ENCODE assay signal across 17 mouse cellular contexts in genomic region chr10:110938361-110938760, GRCm38 (mm10). TPM values are rescaled to one million over a fixed set of nuclear protein-coding genes. Genes with fewer than 3 reads are reported as not detected.
A peak's percentile ranks its signal among the peaks of the same experiment; 100 is the strongest.
DNase-seq lines count a peak whose midpoint lies in the region; ATAC-seq and TF ChIP-seq lines count a peak whose summit lies in the region.
"Had no signal": no experiment of that assay in that cellular context is flagged by ENCODE, and none has a peak within 500 bp of the region (broad histone marks: within the 10 kb centered on the region; RNA-seq: fewer than 3 reads in every experiment).

No protein-coding gene starts in this region.

- H3K36me3 ChIP-seq in forebrain, embryonic 13.5 days (ENCODE audit: poor library complexity, severe bottlenecking), result peaks cover 57% of the 10 kb centered on the region
- H3K36me3 ChIP-seq in forebrain, embryonic 11.5 days (ENCODE audit: control insufficient read depth, insufficient read depth, low read length), result peaks cover 4% of the 10 kb centered on the region; the same call in 1 of the 2 replicates
- H3K36me3 ChIP-seq in hindbrain, postnatal 0 days (ENCODE audit: insufficient read depth, low read length), result peaks cover 20% of the 10 kb centered on the region; the same call in 1 of the 2 replicates
- H3K36me3 ChIP-seq in hindbrain, embryonic 11.5 days (ENCODE audit: control insufficient read depth, insufficient read depth, low read length), result 0 out of 2 replicates have a peak, but pooled peaks cover 3% of the 10 kb centered on the region

- 0 out of 2 replicates have a peak, but pooled peaks cover 4% of the 10 kb centered on the region for H3K4me1 ChIP-seq in forebrain, embryonic 13.5 days
- H3K4me1 ChIP-seq in forebrain, embryonic 11.5 days (replicated peaks; ENCODE audit: control insufficient read depth, insufficient read depth, low read length), result no peaks in the 10 kb centered on the region
- H3K4me1 ChIP-seq in hindbrain, postnatal 0 days (ENCODE audit: insufficient read depth, low read length), result no peaks in the 10 kb centered on the region
- H3K4me1 ChIP-seq in hindbrain, embryonic 11.5 days (replicated peaks; ENCODE audit: control insufficient read depth, insufficient read depth, low read length), result no peaks in the 10 kb centered on the region
- H3K4me1 ChIP-seq: midbrain, embryonic 10.5 days had no signal

- no peak for ATAC-seq in forebrain, embryonic 13.5 days
- no peak for ATAC-seq in forebrain, embryonic 11.5 days (replicated peaks; ENCODE audit: low FRiP score)
- ATAC-seq in hindbrain, postnatal 0 days, result no peak
- ATAC-seq in hindbrain, embryonic 11.5 days (ENCODE audit: low FRiP score), result no peak

- no peaks in the 10 kb centered on the region for H3K27me3 ChIP-seq in forebrain, embryonic 13.5 days
- H3K27me3 ChIP-seq in forebrain, embryonic 11.5 days (ENCODE audit: control insufficient read depth, insufficient read depth, low read length), result no peaks in the 10 kb centered on the region
- no peaks in the 10 kb centered on the region for H3K27me3 ChIP-seq in hindbrain, postnatal 0 days (ENCODE audit: insufficient read depth, low read length)
- H3K27me3 ChIP-seq in hindbrain, embryonic 11.5 days (ENCODE audit: control insufficient read depth, insufficient read depth, low read length), result no peaks in the 10 kb centered on the region
- H3K27me3 ChIP-seq: heart, embryonic 12.5 days; limb, embryonic 13.5 days had no signal

- no peak overlapping the region for H3K4me2 ChIP-seq in forebrain, embryonic 13.5 days
- H3K4me2 ChIP-seq in forebrain, embryonic 11.5 days (ENCODE audit: low read depth, low read length, severe bottlenecking), result no peak overlapping the region
- H3K4me2 ChIP-seq in hindbrain, postnatal 0 days (ENCODE audit: low read depth, low read length), result no peak overlapping the region
- H3K4me2 ChIP-seq in hindbrain, embryonic 11.5 days (replicated peaks; ENCODE audit: low read depth, low read length), result no peak overlapping the region
- H3K4me2 ChIP-seq: heart, embryonic 12.5 days; limb, embryonic 13.5 days had no signal

- TF ChIP-seq CTCF in hindbrain, postnatal 0 days (IDR thresholded peaks at IDR 0.05; ENCODE audit: low read depth), result no peak

- H3K4me3 ChIP-seq in forebrain, embryonic 13.5 days, result no peak overlapping the region
- no peak overlapping the region for H3K4me3 ChIP-seq in forebrain, embryonic 11.5 days (ENCODE audit: low read depth, low read length)
- no peak overlapping the region for H3K4me3 ChIP-seq in hindbrain, postnatal 0 days (ENCODE audit: low read length)
- H3K4me3 ChIP-seq in hindbrain, embryonic 11.5 days (ENCODE audit: low read depth, low read length), result no peak overlapping the region
- H3K4me3 ChIP-seq: heart, embryonic 12.5 days; limb, embryonic 13.5 days; midbrain, embryonic 10.5 days; myocyte had no signal

- H3K9me3 ChIP-seq in forebrain, embryonic 13.5 days (replicated peaks), result no peaks in the 10 kb centered on the region
- H3K9me3 ChIP-seq in forebrain, embryonic 11.5 days (ENCODE audit: control insufficient read depth, low read length), result no peaks in the 10 kb centered on the region
- no peaks in the 10 kb centered on the region for H3K9me3 ChIP-seq in hindbrain, postnatal 0 days (ENCODE audit: low read length)
- no peaks in the 10 kb centered on the region for H3K9me3 ChIP-seq in hindbrain, embryonic 11.5 days (ENCODE audit: control insufficient read depth, low read length)
- H3K9me3 ChIP-seq: G1E; heart, embryonic 12.5 days; limb, embryonic 13.5 days; midbrain, embryonic 10.5 days had no signal

- DNase-seq in forebrain, embryonic 11.5 days (ENCODE audit: low spot score), result no peak
- DNase-seq in hindbrain, postnatal 0 days (ENCODE audit: low spot score), result no peak
- DNase-seq in hindbrain, embryonic 11.5 days (ENCODE audit: low spot score), result no peak
- peak; percentile 27 for DNase-seq in lung, postnatal 10 days
- no peak for DNase-seq in lung, postnatal 4 days
- peak; percentile 30 for DNase-seq in skeletal muscle tissue, adult 2 months (ENCODE audit: low read depth, low spot score)
- DNase-seq: adrenal gland, postnatal 36 days; embryo, embryonic 11 days; heart, postnatal 4 days; thymus, postnatal 25 days had no signal

- no peak overlapping the region for H3K9ac ChIP-seq in forebrain, embryonic 13.5 days
- H3K9ac ChIP-seq in forebrain, embryonic 11.5 days (ENCODE audit: low read length), result no peak overlapping the region
- no peak overlapping the region for H3K9ac ChIP-seq in hindbrain, postnatal 0 days (replicated peaks; ENCODE audit: low read length)
- no peak overlapping the region for H3K9ac ChIP-seq in hindbrain, embryonic 11.5 days (ENCODE audit: low read depth, low read length)
- H3K9ac ChIP-seq: heart, embryonic 12.5 days; limb, embryonic 13.5 days had no signal

- 92% methylated on average over 7 of the region's 7 CpGs for WGBS in forebrain, embryonic 13.5 days
- WGBS in forebrain, embryonic 11.5 days, result 93% methylated on average over 7 of the region's 7 CpGs
- WGBS in hindbrain, postnatal 0 days, result 83% methylated on average over 7 of the region's 7 CpGs
- 92% methylated on average over 7 of the region's 7 CpGs for WGBS in hindbrain, embryonic 11.5 days

- H3K27ac ChIP-seq in forebrain, embryonic 13.5 days, result peak overlapping the region; percentile 19; the same call in 1 of the 2 replicates
- H3K27ac ChIP-seq in forebrain, embryonic 11.5 days (ENCODE audit: low read depth, low read length), result no peak overlapping the region
- H3K27ac ChIP-seq in hindbrain, postnatal 0 days, result peak overlapping the region; percentile 45; the same call in 1 of the 2 replicates
- no peak overlapping the region for H3K27ac ChIP-seq in hindbrain, embryonic 11.5 days (ENCODE audit: low read depth, low read length)
- H3K27ac ChIP-seq: kidney, postnatal 0 days; limb, embryonic 13.5 days; midbrain, embryonic 10.5 days had no signal

RNA-seq across cellular contexts. Expression of gene Csrp2, which starts 18.8 kb away (rescaled TPM):
- polyA plus RNA-seq in forebrain, embryonic 13.5 days (2015; fragmentation: Nextera tagmentation; extraction: Ambion mirVana), result 152 and 159 TPM in 2 replicates
- 169 and 173 TPM in 2 replicates for polyA plus RNA-seq in forebrain, embryonic 11.5 days (2014; fragmentation: Nextera tagmentation; extraction: Ambion mirVana)
- total RNA-seq in hindbrain, postnatal 0 days (2014; rRNA removed), result 43.2 and 76.3 TPM in 2 replicates
- 81.1 and 99.6 TPM in 2 replicates for polyA plus RNA-seq in hindbrain, postnatal 0 days (2015; fragmentation: Nextera tagmentation; extraction: Ambion mirVana)
- 150 and 156 TPM in 2 replicates for polyA plus RNA-seq in hindbrain, embryonic 11.5 days (2014; fragmentation: Nextera tagmentation; extraction: Ambion mirVana)
- polyA plus RNA-seq: G1E had no signal

Comparison
In these comparisons a context has a peak if more than half of its experiments do, and no peak if none do; other contexts are left out.
1. H3K27ac ChIP-seq: peak in forebrain, embryonic 13.5 days (single experiment) and hindbrain, postnatal 0 days (single experiment); none in forebrain, embryonic 11.5 days (single experiment) and hindbrain, embryonic 11.5 days (single experiment).
2. DNase-seq: peak in lung, postnatal 10 days (single experiment) and skeletal muscle tissue, adult 2 months (single experiment); none in forebrain, embryonic 11.5 days (single experiment), hindbrain, postnatal 0 days (single experiment), hindbrain, embryonic 11.5 days (single experiment) and lung, postnatal 4 days (0 of 2).